In genomic region chr4:152312186-152312585, GRCm38 (mm10) we compare ENCODE assay signal across 13 mouse cellular contexts. TPM values are rescaled to one million over a fixed set of nuclear protein-coding genes. Genes with fewer than 3 reads are reported as not detected.
DNase-seq lines count a peak whose midpoint lies in the region; ATAC-seq lines count a peak whose summit lies in the region.
"Had no signal": no experiment of that assay in that cellular context is flagged by ENCODE, and none has a peak within 500 bp of the region (broad histone marks: within the 10 kb centered on the region; RNA-seq: fewer than 3 reads in every experiment).

No protein-coding gene starts in this region.

- peak overlapping the region; percentile 46; the same call in 1 of the 2 replicates for H3K4me3 ChIP-seq in heart, embryonic 10.5 days
- peak overlapping the region; percentile 4; the same call in 1 of the 2 replicates for H3K4me3 ChIP-seq in hindbrain, embryonic 12.5 days

- peaks cover 38% of the 10 kb centered on the region for H3K4me1 ChIP-seq in heart, embryonic 10.5 days
- H3K4me1 ChIP-seq in hindbrain, embryonic 12.5 days, result peaks cover 28% of the 10 kb centered on the region

- H3K36me3 ChIP-seq in heart, embryonic 10.5 days, result peaks cover 39% of the 10 kb centered on the region; the same call in 1 of the 2 replicates
- peaks cover 13% of the 10 kb centered on the region for H3K36me3 ChIP-seq in hindbrain, embryonic 12.5 days

- H3K27ac ChIP-seq in heart, embryonic 10.5 days, result no peak overlapping the region
- H3K27ac ChIP-seq in hindbrain, embryonic 12.5 days, result no peak overlapping the region

- no peak for ATAC-seq in hindbrain, embryonic 12.5 days (ENCODE audit: low FRiP score)
- ATAC-seq in megakaryocyte-erythroid progenitor cell, adult 5-6 weeks (replicated peaks; ENCODE audit: low FRiP score, low TSS enrichment, poor library complexity, severe bottlenecking), result 0 out of 2 replicates have a peak, but pooled peaks have one; percentile 16
- ATAC-seq in granulocyte monocyte progenitor cell, adult 5-6 weeks (replicated peaks; ENCODE audit: poor library complexity, severe bottlenecking), result no peak
- ATAC-seq: activated CD4-positive, CD25-positive, alpha-beta regulatory T cell, adult 4 months had no signal

- peaks cover 82% of the 10 kb centered on the region for H3K27me3 ChIP-seq in heart, embryonic 10.5 days (ENCODE audit: insufficient read depth, poor library complexity, severe bottlenecking)
- H3K27me3 ChIP-seq in hindbrain, embryonic 12.5 days, result peaks cover 87% of the 10 kb centered on the region

- peak overlapping the region; percentile 19; the same call in 1 of the 2 replicates for H3K4me2 ChIP-seq in hindbrain, embryonic 12.5 days (replicated peaks)

- WGBS in heart, embryonic 10.5 days, result 4% methylated on average over 14 of the region's 14 CpGs
- WGBS in hindbrain, embryonic 12.5 days, result 4% methylated on average over 14 of the region's 14 CpGs

- H3K9ac ChIP-seq in hindbrain, embryonic 12.5 days, result no peak overlapping the region

- H3K9me3 ChIP-seq in heart, embryonic 10.5 days, result no peaks in the 10 kb centered on the region
- no peaks in the 10 kb centered on the region for H3K9me3 ChIP-seq in hindbrain, embryonic 12.5 days (replicated peaks)

- DNase-seq in heart, embryonic 10.5 days (ENCODE audit: low spot score), result no peak
- no peak for DNase-seq in heart, adult 9 months (ENCODE audit: low spot score in 2 of 2)
- peak; percentile 73 for DNase-seq in ES-CJ7 (ENCODE audit: low read depth, low spot score)
- DNase-seq in urinary bladder, adult 2 months (ENCODE audit: low spot score), result no peak
- DNase-seq in T-cell, adult 2 months (ENCODE audit: low spot score), result no peak
- DNase-seq: cerebellum, adult 11 months; heart, postnatal 4 days; right cerebral cortex, postnatal 25 days had no signal

RNA-seq across cellular contexts. Expression of gene Rnf207, which starts 6.6 kb away (rescaled TPM):
- 19.1 and 39.9 TPM in 2 replicates for polyA plus RNA-seq in heart, embryonic 10.5 days (2016; fragmentation: Nextera tagmentation; extraction: Ambion mirVana)
- 2.5 and 3.8 TPM in 2 replicates for polyA plus RNA-seq in hindbrain, embryonic 12.5 days (2016; fragmentation: Nextera tagmentation; extraction: Ambion mirVana)
- not detected in 2 replicates for total RNA-seq in megakaryocyte-erythroid progenitor cell, adult 5-6 weeks (2014; fragmentation: Nextera tagmentation)
- total RNA-seq in megakaryocyte-erythroid progenitor cell, adult 5-6 weeks (2017), result 0.38 TPM in 1 of 2 replicates, not detected in the other
- polyA plus RNA-seq in urinary bladder, adult 2 months (2012; rRNA removed), result 28.0 and 34.9 TPM in 2 replicates
- total RNA-seq in granulocyte monocyte progenitor cell, adult 5-6 weeks (2014; fragmentation: Nextera tagmentation), result not detected in 2 replicates
- not detected in 2 replicates for total RNA-seq in granulocyte monocyte progenitor cell, adult 5-6 weeks (2017)
- polyA plus RNA-seq: activated CD4-positive, CD25-positive, alpha-beta regulatory T cell, adult 4 months had no signal

RNA-seq across cellular contexts. Expression of gene Rpl22, which starts 13.4 kb away (rescaled TPM):
- 261 and 301 TPM in 2 replicates for polyA plus RNA-seq in heart, embryonic 10.5 days (2016; fragmentation: Nextera tagmentation; extraction: Ambion mirVana)
- 257 and 282 TPM in 2 replicates for polyA plus RNA-seq in hindbrain, embryonic 12.5 days (2016; fragmentation: Nextera tagmentation; extraction: Ambion mirVana)
- 2,168 and 2,467 TPM in 2 replicates for total RNA-seq in megakaryocyte-erythroid progenitor cell, adult 5-6 weeks (2014; fragmentation: Nextera tagmentation)
- 3,890 and 4,556 TPM in 2 replicates for total RNA-seq in megakaryocyte-erythroid progenitor cell, adult 5-6 weeks (2017)
- 727 and 877 TPM in 2 replicates for polyA plus RNA-seq in urinary bladder, adult 2 months (2012; rRNA removed)
- total RNA-seq in granulocyte monocyte progenitor cell, adult 5-6 weeks (2014; fragmentation: Nextera tagmentation), result 1,942 and 1,984 TPM in 2 replicates
- total RNA-seq in granulocyte monocyte progenitor cell, adult 5-6 weeks (2017), result 2,435 and 2,975 TPM in 2 replicates

RNA-seq across cellular contexts. Expression of gene Icmt, which starts 15.2 kb away (rescaled TPM):
- 23.1 and 27.4 TPM in 2 replicates for polyA plus RNA-seq in heart, embryonic 10.5 days (2016; fragmentation: Nextera tagmentation; extraction: Ambion mirVana)
- polyA plus RNA-seq in hindbrain, embryonic 12.5 days (2016; fragmentation: Nextera tagmentation; extraction: Ambion mirVana), result 25.3 and 25.6 TPM in 2 replicates
- 23.1 and 26.7 TPM in 2 replicates for total RNA-seq in megakaryocyte-erythroid progenitor cell, adult 5-6 weeks (2014; fragmentation: Nextera tagmentation)
- 12.6 and 12.9 TPM in 2 replicates for total RNA-seq in megakaryocyte-erythroid progenitor cell, adult 5-6 weeks (2017)
- 25.2 and 26.2 TPM in 2 replicates for polyA plus RNA-seq in urinary bladder, adult 2 months (2012; rRNA removed)
- 14.3 and 17.9 TPM in 2 replicates for total RNA-seq in granulocyte monocyte progenitor cell, adult 5-6 weeks (2014; fragmentation: Nextera tagmentation)
- total RNA-seq in granulocyte monocyte progenitor cell, adult 5-6 weeks (2017), result 13.0 and 13.9 TPM in 2 replicates

RNA-seq across cellular contexts. Expression of gene Hes3, which starts 20.7 kb away (rescaled TPM):
- not detected in 2 replicates for polyA plus RNA-seq in heart, embryonic 10.5 days (2016; fragmentation: Nextera tagmentation; extraction: Ambion mirVana)
- 1.2 and 2.1 TPM in 2 replicates for polyA plus RNA-seq in hindbrain, embryonic 12.5 days (2016; fragmentation: Nextera tagmentation; extraction: Ambion mirVana)
- total RNA-seq in megakaryocyte-erythroid progenitor cell, adult 5-6 weeks (2014; fragmentation: Nextera tagmentation), result not detected in 2 replicates
- total RNA-seq in megakaryocyte-erythroid progenitor cell, adult 5-6 weeks (2017), result not detected in 2 replicates
- polyA plus RNA-seq in urinary bladder, adult 2 months (2012; rRNA removed), result not detected in 2 replicates
- total RNA-seq in granulocyte monocyte progenitor cell, adult 5-6 weeks (2014; fragmentation: Nextera tagmentation), result not detected in 2 replicates
- not detected in 2 replicates for total RNA-seq in granulocyte monocyte progenitor cell, adult 5-6 weeks (2017)
- total RNA-seq: heart, postnatal 4 days; layer of hippocampus, postnatal 10 days had no signal
- polyA plus RNA-seq: activated CD4-positive, CD25-positive, alpha-beta regulatory T cell, adult 4 months had no signal

RNA-seq across cellular contexts. Expression of gene Chd5, which starts 26.3 kb away (rescaled TPM):
- polyA plus RNA-seq in heart, embryonic 10.5 days (2016; fragmentation: Nextera tagmentation; extraction: Ambion mirVana), result 0.02 TPM in 1 of 2 replicates, not detected in the other
- 4.1 and 4.8 TPM in 2 replicates for polyA plus RNA-seq in hindbrain, embryonic 12.5 days (2016; fragmentation: Nextera tagmentation; extraction: Ambion mirVana)
- total RNA-seq in megakaryocyte-erythroid progenitor cell, adult 5-6 weeks (2014; fragmentation: Nextera tagmentation), result 0.10 TPM in 1 of 2 replicates, not detected in the other
- total RNA-seq in megakaryocyte-erythroid progenitor cell, adult 5-6 weeks (2017), result 0.04 TPM in 1 of 2 replicates, not detected in the other
- 0.55 and 0.56 TPM in 2 replicates for polyA plus RNA-seq in urinary bladder, adult 2 months (2012; rRNA removed)
- total RNA-seq in granulocyte monocyte progenitor cell, adult 5-6 weeks (2014; fragmentation: Nextera tagmentation), result not detected in 2 replicates
- 0.04 TPM in 1 of 2 replicates, not detected in the other for total RNA-seq in granulocyte monocyte progenitor cell, adult 5-6 weeks (2017)
